Mouse (Mus musculus): ENCODE data around the gene Col6a6. TPM values are rescaled to one million over a fixed set of nuclear protein-coding genes. Genes with fewer than 3 reads are reported as not detected.

The Col6a6 gene
- total and polyA plus RNA-seq, 3 experiments, result not detected

- Histone ChIP-seq H3K27ac (ENCODE audit: control insufficient read depth, low read depth, low read length) (no peak overlapping the region), H3K4me1 (ENCODE audit: control insufficient read depth in 1 of 2, insufficient read depth in 2 of 2, low read length in 2 of 2) (no peaks in the 10 kb centered on the region), H3K9me3 (replicated peaks; ENCODE audit: insufficient read depth, low read length) (no peaks in the 10 kb centered on the region), H3K36me3 (ENCODE audit: control insufficient read depth in 1 of 2, insufficient read depth in 2 of 2, low read length in 2 of 2) (no peaks in the 10 kb centered on the region), H3K79me2 (ENCODE audit: control insufficient read depth, insufficient read depth, low read length, poor library complexity) (no peaks in the 10 kb centered on the region), H3K9ac (ENCODE audit: control insufficient read depth, low read depth, low read length, poor library complexity, severe bottlenecking) (no peak overlapping the region), H3K27me3 (ENCODE audit: control insufficient read depth in 1 of 2, insufficient read depth in 2 of 2, low read length in 2 of 2) (no peaks in the 10 kb centered on the region), H3K4me3 (ENCODE audit: control insufficient read depth in 1 of 2, insufficient read depth in 1 of 2, low read depth in 2 of 2, low read length in 2 of 2) (no peak overlapping the region)
- no peak for DNase-seq (ENCODE audit: low read depth, low spot score)
- TF ChIP-seq EP300 (IDR thresholded peaks at IDR 0.05; ENCODE audit: low read depth in 1 of 2, low read length in 2 of 2) (no peak), CTCF (IDR thresholded peaks at IDR 0.05 in 2 of 3, conservative IDR thresholded peaks at IDR 0.05 in 1 of 3; ENCODE audit: control insufficient read depth in 1 of 3, insufficient read depth in 1 of 3, low read depth in 2 of 3, low read length in 3 of 3, poor library complexity in 1 of 3, severe bottlenecking in 1 of 3) (no peak), ZNF384 (IDR thresholded peaks at IDR 0.05; ENCODE audit: low read depth, low read length) (no peak), POLR2AphosphoS2 (IDR thresholded peaks at IDR 0.05; ENCODE audit: low read length) (no peak), ETS1 (IDR thresholded peaks at IDR 0.05; ENCODE audit: low read depth, low read length) (no peak), NELFE (IDR thresholded peaks at IDR 0.05; ENCODE audit: low read depth, low read length) (no peak), RAD21 (IDR thresholded peaks at IDR 0.05; ENCODE audit: low read depth, low read length) (no peak), ZKSCAN1 (IDR thresholded peaks at IDR 0.05; ENCODE audit: low read depth, low read length) (no peak), NRF1 (IDR thresholded peaks at IDR 0.05; ENCODE audit: insufficient read depth, low read depth, low read length, poor library complexity, severe bottlenecking) (no peak)
These were observed 6.8 kb upstream of the Col6a6 start for GRCm38 (mm10) chr9:105834799-105835198.

DNA sequence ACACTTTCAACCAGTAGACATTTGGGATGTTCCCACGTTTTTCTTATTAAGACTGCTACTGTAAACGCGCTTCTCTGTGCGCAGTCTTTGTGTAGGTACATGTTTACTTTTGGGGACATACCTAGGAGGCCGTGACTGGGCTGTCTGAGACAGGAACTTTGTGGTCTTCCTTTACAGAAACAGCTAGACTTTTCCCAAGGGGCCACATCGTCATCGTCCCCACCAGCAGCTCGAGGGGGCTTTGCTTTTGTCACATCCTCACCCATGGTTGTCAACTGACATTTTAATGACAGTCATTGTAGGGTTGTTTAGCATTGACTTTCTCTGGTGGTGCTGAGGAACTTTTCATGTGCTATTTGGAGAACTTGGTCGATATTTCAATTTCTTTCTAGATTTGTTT, 3.3 kb upstream of the Col6a6 start:
- H3K27ac ChIP-seq (ENCODE audit: control insufficient read depth, low read depth, low read length), result no peak overlapping the region
- no peak overlapping the region for H3K4me3 ChIP-seq (ENCODE audit: control insufficient read depth in 1 of 2, insufficient read depth in 1 of 2, low read depth in 2 of 2, low read length in 2 of 2)
- no peak overlapping the region for H3K9ac ChIP-seq (ENCODE audit: control insufficient read depth, low read depth, low read length, poor library complexity, severe bottlenecking)
- H3K9me3 ChIP-seq (replicated peaks; ENCODE audit: insufficient read depth, low read length), result no peaks in the 10 kb centered on the region
- TF ChIP-seq NELFE (IDR thresholded peaks at IDR 0.05; ENCODE audit: low read depth, low read length) (no peak), TAL1 (IDR thresholded peaks at IDR 0.05; ENCODE audit: low read length) (no peak), USF1 (IDR thresholded peaks at IDR 0.05; ENCODE audit: low read depth, low read length) (no peak), RCOR1 (IDR thresholded peaks at IDR 0.05; ENCODE audit: low read depth, low read length) (no peak), GABPA (IDR thresholded peaks at IDR 0.05; ENCODE audit: low read depth, low read length) (no peak), RAD21 (IDR thresholded peaks at IDR 0.05; ENCODE audit: low read depth, low read length) (no peak), TCF12 (IDR thresholded peaks at IDR 0.05; ENCODE audit: low read depth, low read length) (no peak), KAT2A (conservative IDR thresholded peaks at IDR 0.05; ENCODE audit: low read depth, low read length) (no peak), BHLHE40 (IDR thresholded peaks at IDR 0.05; ENCODE audit: borderline replicate concordance, low read depth, low read length) (no peak), CHD1 (IDR thresholded peaks at IDR 0.05; ENCODE audit: low read depth, low read length) (no peak), MAX (IDR thresholded peaks at IDR 0.05; ENCODE audit: low read length) (no peak), POLR2A (IDR thresholded peaks at IDR 0.05; ENCODE audit: control insufficient read depth in 1 of 2, insufficient read depth in 1 of 2, low read depth in 1 of 2, low read length in 2 of 2, poor library complexity in 1 of 2) (no peak), ZKSCAN1 (IDR thresholded peaks at IDR 0.05; ENCODE audit: low read depth, low read length) (no peak)
- no peaks in the 10 kb centered on the region for H3K4me1 ChIP-seq (ENCODE audit: control insufficient read depth in 1 of 2, insufficient read depth in 2 of 2, low read length in 2 of 2)
- no peak for DNase-seq (ENCODE audit: low read depth, low spot score)
- no peaks in the 10 kb centered on the region for H3K36me3 ChIP-seq (ENCODE audit: control insufficient read depth in 1 of 2, insufficient read depth in 2 of 2, low read length in 2 of 2)
- H3K79me2 ChIP-seq (ENCODE audit: control insufficient read depth, insufficient read depth, low read length, poor library complexity), result no peaks in the 10 kb centered on the region
- no peaks in the 10 kb centered on the region for H3K27me3 ChIP-seq (ENCODE audit: control insufficient read depth in 1 of 2, insufficient read depth in 2 of 2, low read length in 2 of 2)
